Mouse (Mus musculus) embryonic facial prominence, embryonic 13.5 days (tissue): ENCODE data around the gene Zfp64. TPM values are rescaled to one million over a fixed set of nuclear protein-coding genes. Genes with fewer than 3 reads are reported as not detected.

Experiments
- ATAC-seq: fragments of 200-750 bp; cut with Nextera tagmentation; 2 replicates; pipeline ENCODE4 v1.8.0; 2017; ENCODE audit warnings: low read depth; ENCODE audit not compliant: insufficient number of reproducible peaks, insufficient read depth, low FRiP score, low TSS enrichment
- H3K27ac ChIP-seq: fragments of 300-500 bp; sonication (generic); 2 replicates; pipeline ENCODE4 v1.5.1; 2015; ENCODE audit warnings: moderate library complexity, mild to moderate bottlenecking, inconsistent platforms
- H3K27me3 ChIP-seq: fragments of 300-500 bp; sonication (generic); 2 replicates; pipeline ENCODE4 v1.6.1; 2015; ENCODE audit warnings: mild to moderate bottlenecking, inconsistent platforms
- H3K36me3 ChIP-seq: fragments of 300-500 bp; sonication (generic); 2 replicates; pipeline ENCODE4 v1.6.1; 2015; ENCODE audit warnings: mild to moderate bottlenecking, inconsistent platforms
- H3K4me1 ChIP-seq: fragments of 300-500 bp; sonication (generic); 2 replicates; pipeline ENCODE4 v1.6.1; 2015; ENCODE audit warnings: inconsistent platforms
- H3K4me2 ChIP-seq: fragments of 300-500 bp; sonication (generic); 2 replicates; pipeline ENCODE4 v1.6.1; 2015; ENCODE audit warnings: moderate library complexity, mild to moderate bottlenecking, inconsistent platforms
- H3K4me3 ChIP-seq: fragments of 300-500 bp; sonication (generic); 2 replicates; pipeline ENCODE4 v1.5.1; 2015; ENCODE audit warnings: mild to moderate bottlenecking, inconsistent platforms
- H3K9ac ChIP-seq: fragments of 300-500 bp; sonication (generic); 2 replicates; pipeline ENCODE4 v1.6.1; 2015; ENCODE audit warnings: mild to moderate bottlenecking, inconsistent platforms
- H3K9me3 ChIP-seq: fragments of 300-500 bp; sonication (generic); 2 replicates; pipeline ENCODE4 v1.6.1; 2016; ENCODE audit warnings: inconsistent platforms
- WGBS: fragments of 180-500 bp; shearing (Covaris S2); methylation state at CpG from one replicate; pipeline ENCODE4 v1.1.7; 2015; ENCODE audit warnings: mixed read lengths; 5-methylcytosine and 5-hydroxymethylcytosine counted together
- polyA plus RNA-seq: library from polyadenylated mRNA; unstranded; fragments of >200 nt; fragmentation: Nextera tagmentation; extraction: Ambion mirVana; gene quantifications from 2 replicates; pipeline ENCODE4 v1.2.1, GENCODE M21; 2015

The Zfp64 gene
- polyA plus RNA-seq, 1 experiment from 2014 or later: 54.8 TPM

- Histone ChIP-seq H3K9ac (no peak overlapping the region), H3K4me2 (no peak overlapping the region), H3K4me1 (no peaks in the 10 kb centered on the region), H3K27ac (no peak overlapping the region), H3K4me3 (no peak overlapping the region), H3K9me3 (peaks cover 9% of the 10 kb centered on the region), H3K27me3 (no peaks in the 10 kb centered on the region), H3K36me3 (no peaks in the 10 kb centered on the region)
- ATAC-seq: no peak
- WGBS: 94% methylated on average over 20 of the region's 20 CpGs
Measured at GRCm38 (mm10) chr2:168970131-168970530, 14.7 kb upstream of the Zfp64 start.

GRCm38 (mm10) chr2:168968136-168968925, 12.9 kb upstream of the Zfp64 start:
- Histone ChIP-seq H3K4me1 (no peaks in the 10 kb centered on the region), H3K27ac (no peak overlapping the region), H3K36me3 (no peaks in the 10 kb centered on the region), H3K4me2 (no peak overlapping the region), H3K9ac (no peak overlapping the region), H3K4me3 (no peak overlapping the region), H3K9me3 (peaks cover 9% of the 10 kb centered on the region), H3K27me3 (no peaks in the 10 kb centered on the region)
- WGBS: 83% methylated on average over 12 of the region's 12 CpGs
- no peak for ATAC-seq

GRCm38 (mm10) chr2:168966525-168966924, 11.1 kb upstream of the Zfp64 start:
- no peaks in the 10 kb centered on the region for H3K27me3 ChIP-seq
- no peak overlapping the region for H3K4me3 ChIP-seq
- no peak for ATAC-seq
- no peak overlapping the region for H3K27ac ChIP-seq
- no peak overlapping the region for H3K4me2 ChIP-seq
- no peaks in the 10 kb centered on the region for H3K36me3 ChIP-seq
- H3K9me3 ChIP-seq: peaks cover 9% of the 10 kb centered on the region
- no peak overlapping the region for H3K9ac ChIP-seq
- 83% methylated on average over 6 of the region's 6 CpGs for WGBS
- H3K4me1 ChIP-seq: no peaks in the 10 kb centered on the region

- no peaks in the 10 kb centered on the region for H3K36me3 ChIP-seq
- H3K27ac ChIP-seq: no peak overlapping the region
- no peak overlapping the region for H3K4me3 ChIP-seq
- ATAC-seq: no peak
- no peak overlapping the region for H3K4me2 ChIP-seq
- WGBS: 90% methylated on average over 5 of the region's 5 CpGs
- no peaks in the 10 kb centered on the region for H3K4me1 ChIP-seq
- no peaks in the 10 kb centered on the region for H3K27me3 ChIP-seq
- peaks cover 9% of the 10 kb centered on the region for H3K9me3 ChIP-seq
- H3K9ac ChIP-seq: no peak overlapping the region
Measured at GRCm38 (mm10) chr2:168964849-168965248, 9.5 kb upstream of the Zfp64 start.

- WGBS: 86% methylated on average over 4 of the region's 4 CpGs
- Histone ChIP-seq H3K27ac (no peak overlapping the region), H3K4me3 (no peak overlapping the region), H3K9ac (no peak overlapping the region), H3K4me2 (no peak overlapping the region), H3K27me3 (no peaks in the 10 kb centered on the region), H3K36me3 (no peaks in the 10 kb centered on the region), H3K9me3 (peaks cover 9% of the 10 kb centered on the region), H3K4me1 (peaks cover 3% of the 10 kb centered on the region; the same call in 1 of the 2 replicates)
- ATAC-seq: no peak
Measured at GRCm38 (mm10) chr2:168961729-168962666, 6.6 kb upstream of the Zfp64 start.

GRCm38 (mm10) chr2:168960814-168961213, 5.4 kb upstream of the Zfp64 start:
- no peak overlapping the region for H3K9ac ChIP-seq
- no peaks in the 10 kb centered on the region for H3K27me3 ChIP-seq
- H3K4me2 ChIP-seq: no peak overlapping the region
- peaks cover 6% of the 10 kb centered on the region for H3K9me3 ChIP-seq
- no peak overlapping the region for H3K27ac ChIP-seq
- peaks cover 6% of the 10 kb centered on the region for H3K4me1 ChIP-seq
- no peak overlapping the region for H3K4me3 ChIP-seq
- no peaks in the 10 kb centered on the region for H3K36me3 ChIP-seq
- ATAC-seq: no peak
- WGBS: 82% methylated on average over 3 of the region's 3 CpGs

- no peaks in the 10 kb centered on the region for H3K36me3 ChIP-seq
- no peak overlapping the region; the same call in 1 of the 2 replicates for H3K27ac ChIP-seq
- H3K4me1 ChIP-seq: peaks cover 9% of the 10 kb centered on the region
- no peaks in the 10 kb centered on the region for H3K27me3 ChIP-seq
- H3K9me3 ChIP-seq: no peaks in the 10 kb centered on the region
- no peak overlapping the region for H3K9ac ChIP-seq
- no peak overlapping the region for H3K4me3 ChIP-seq
- 79% methylated on average over 14 of the region's 14 CpGs for WGBS
- H3K4me2 ChIP-seq: no peak overlapping the region
- ATAC-seq: no peak
Measured at GRCm38 (mm10) chr2:168959339-168959885, 4.0 kb upstream of the Zfp64 start.

- Histone ChIP-seq H3K4me1 (peaks cover 20% of the 10 kb centered on the region), H3K36me3 (peaks cover 14% of the 10 kb centered on the region), H3K27me3 (no peaks in the 10 kb centered on the region), H3K4me2 (peak overlapping the region; percentile 93), H3K9me3 (no peaks in the 10 kb centered on the region), H3K27ac (peak overlapping the region; percentile 93), H3K9ac (peak overlapping the region; percentile 96), H3K4me3 (peak overlapping the region; percentile 94)
- no peak for ATAC-seq
- WGBS: 53% methylated on average over 10 of the region's 10 CpGs
Measured at GRCm38 (mm10) chr2:168955850-168956346, 511 bp upstream of the Zfp64 start.

GRCm38 (mm10) chr2:168954376-168954775, 1.0 kb downstream of the Zfp64 start:
- Histone ChIP-seq H3K4me1 (peaks cover 17% of the 10 kb centered on the region), H3K4me3 (peak overlapping the region; percentile 94), H3K9ac (peak overlapping the region; percentile 96), H3K4me2 (peak overlapping the region; percentile 93), H3K27me3 (no peaks in the 10 kb centered on the region), H3K27ac (peak overlapping the region; percentile 93; the same call in 1 of the 2 replicates), H3K36me3 (peaks cover 29% of the 10 kb centered on the region), H3K9me3 (no peaks in the 10 kb centered on the region)
- ATAC-seq: no peak
- WGBS: 4% methylated on average over 8 of the region's 8 CpGs

- Histone ChIP-seq H3K4me3 (no peak overlapping the region), H3K4me2 (no peak overlapping the region), H3K9me3 (no peaks in the 10 kb centered on the region), H3K36me3 (peaks cover 81% of the 10 kb centered on the region), H3K9ac (no peak overlapping the region), H3K27me3 (no peaks in the 10 kb centered on the region), H3K27ac (no peak overlapping the region), H3K4me1 (peaks cover 2% of the 10 kb centered on the region)
- ATAC-seq: no peak
- WGBS: 83% methylated on average over 6 of the region's 6 CpGs
Measured at GRCm38 (mm10) chr2:168948506-168948905, 6.9 kb downstream of the Zfp64 start.

GRCm38 (mm10) chr2:168947663-168948062, 7.7 kb downstream of the Zfp64 start:
- no peaks in the 10 kb centered on the region for H3K27me3 ChIP-seq
- no peak overlapping the region for H3K4me3 ChIP-seq
- 91% methylated on average over 1 of the region's 1 CpGs for WGBS
- ATAC-seq: no peak
- no peak overlapping the region for H3K4me2 ChIP-seq
- no peaks in the 10 kb centered on the region; the same call in 1 of the 2 replicates for H3K4me1 ChIP-seq
- no peaks in the 10 kb centered on the region for H3K9me3 ChIP-seq
- peaks cover 89% of the 10 kb centered on the region for H3K36me3 ChIP-seq
- H3K9ac ChIP-seq: no peak overlapping the region
- H3K27ac ChIP-seq: no peak overlapping the region
